Mouse (Mus musculus) B cell, adult 2 months (primary cell): Measurements from ENCODE around the gene Pkhd1.

ENCODE experiments used
- DNase-seq, 2 experiments: peaks; one replicate each; pipeline ENCODE4 v3.0.0; 2022

The Pkhd1 gene

DNA sequence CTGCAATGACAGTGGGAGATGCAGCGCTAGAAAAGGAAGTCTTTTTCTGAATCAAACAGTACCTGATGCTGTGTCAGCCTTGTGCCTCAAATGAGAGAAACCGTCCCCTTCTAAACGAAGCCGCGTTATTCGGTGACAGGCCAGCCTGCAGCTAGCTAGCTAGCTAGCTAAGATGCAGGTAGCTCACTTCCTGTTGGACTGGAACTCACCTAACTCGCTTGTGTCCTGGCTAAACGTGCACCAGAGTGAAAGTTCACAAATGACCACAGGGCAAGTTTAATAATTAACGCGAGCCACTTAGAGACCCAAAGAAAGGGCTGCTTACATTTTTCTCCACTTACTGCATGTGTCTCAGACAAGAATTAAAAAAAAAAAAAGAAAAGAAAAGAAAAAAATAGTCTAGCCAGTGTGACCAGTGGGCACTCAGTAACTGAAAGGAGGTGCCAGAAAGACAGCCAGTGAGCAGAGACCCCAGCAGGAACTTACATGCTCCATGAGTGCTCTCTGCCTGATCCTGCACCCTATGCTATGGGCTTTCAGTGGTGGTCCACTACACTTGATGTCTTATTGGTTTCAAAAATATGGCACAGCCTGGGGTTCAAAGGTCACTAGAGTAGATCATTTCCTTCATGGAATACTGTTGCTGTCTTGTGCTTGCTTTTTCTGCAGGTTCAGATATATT, at the start of gene Pkhd1:
Pkhd1 (minus strand) TSS at position 216 of the 682 bp plus-strand sequence.
- no peak for DNase-seq

DNA sequence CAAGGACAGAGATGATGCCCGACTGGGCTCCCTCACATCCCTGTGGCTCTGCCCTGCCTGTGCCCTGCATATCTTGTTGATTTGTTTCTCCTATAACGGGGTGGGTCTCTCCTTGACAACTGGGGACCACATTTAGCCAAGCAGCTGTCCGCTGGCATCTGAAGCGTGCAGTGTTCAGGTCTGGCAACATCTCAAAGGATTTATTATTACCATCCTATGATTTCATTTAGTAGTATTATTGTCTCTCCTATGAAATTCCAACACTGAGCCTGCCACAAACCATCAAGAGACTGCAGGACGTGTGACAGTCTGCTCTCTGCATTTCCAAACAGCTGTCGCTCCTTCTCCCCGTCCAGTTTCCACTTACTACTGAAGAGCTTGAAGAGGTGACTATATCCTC, 49.7 kb upstream of the Pkhd1 start:
- DNase-seq, result no peak

DNA sequence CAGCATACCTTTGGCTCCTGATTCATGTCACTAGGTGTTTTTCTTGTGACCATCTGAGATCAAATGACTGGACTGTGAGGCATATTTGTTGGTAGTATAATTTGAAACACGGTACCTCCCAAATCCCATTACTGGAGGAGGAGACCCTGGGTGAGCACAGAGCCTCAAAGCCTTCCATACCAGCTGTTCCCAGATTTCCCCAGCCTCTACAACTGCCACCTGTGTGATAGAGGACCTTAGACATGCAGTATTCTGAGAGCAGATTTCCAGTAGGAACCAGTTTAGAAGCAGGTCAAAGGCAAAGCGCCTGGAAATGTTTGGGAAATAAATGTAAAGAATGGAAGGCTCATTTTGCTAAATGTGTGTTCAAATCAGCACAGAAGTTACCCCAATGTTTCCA, 48.4 kb upstream of the Pkhd1 start:
- no peak for DNase-seq

DNA sequence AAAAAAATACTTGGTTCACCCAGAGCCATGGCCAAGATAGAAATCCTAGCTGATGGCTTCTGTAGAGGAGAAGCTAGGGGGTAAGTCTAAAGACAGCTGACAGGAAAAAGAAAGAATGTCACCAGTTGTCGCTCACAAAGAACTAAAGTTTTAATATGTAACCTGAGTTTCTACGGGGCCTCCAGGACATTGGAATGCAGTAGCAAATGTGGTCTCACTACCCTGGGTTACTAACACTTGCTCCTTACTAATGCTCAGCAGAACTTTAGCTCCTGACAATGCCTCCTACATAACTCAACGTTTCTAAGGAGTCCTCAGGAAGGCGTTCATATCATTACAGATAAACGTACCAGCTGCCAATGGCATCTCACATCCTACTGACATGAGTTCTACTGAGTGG, 37.2 kb upstream of the Pkhd1 start:
- no peak for DNase-seq

DNA sequence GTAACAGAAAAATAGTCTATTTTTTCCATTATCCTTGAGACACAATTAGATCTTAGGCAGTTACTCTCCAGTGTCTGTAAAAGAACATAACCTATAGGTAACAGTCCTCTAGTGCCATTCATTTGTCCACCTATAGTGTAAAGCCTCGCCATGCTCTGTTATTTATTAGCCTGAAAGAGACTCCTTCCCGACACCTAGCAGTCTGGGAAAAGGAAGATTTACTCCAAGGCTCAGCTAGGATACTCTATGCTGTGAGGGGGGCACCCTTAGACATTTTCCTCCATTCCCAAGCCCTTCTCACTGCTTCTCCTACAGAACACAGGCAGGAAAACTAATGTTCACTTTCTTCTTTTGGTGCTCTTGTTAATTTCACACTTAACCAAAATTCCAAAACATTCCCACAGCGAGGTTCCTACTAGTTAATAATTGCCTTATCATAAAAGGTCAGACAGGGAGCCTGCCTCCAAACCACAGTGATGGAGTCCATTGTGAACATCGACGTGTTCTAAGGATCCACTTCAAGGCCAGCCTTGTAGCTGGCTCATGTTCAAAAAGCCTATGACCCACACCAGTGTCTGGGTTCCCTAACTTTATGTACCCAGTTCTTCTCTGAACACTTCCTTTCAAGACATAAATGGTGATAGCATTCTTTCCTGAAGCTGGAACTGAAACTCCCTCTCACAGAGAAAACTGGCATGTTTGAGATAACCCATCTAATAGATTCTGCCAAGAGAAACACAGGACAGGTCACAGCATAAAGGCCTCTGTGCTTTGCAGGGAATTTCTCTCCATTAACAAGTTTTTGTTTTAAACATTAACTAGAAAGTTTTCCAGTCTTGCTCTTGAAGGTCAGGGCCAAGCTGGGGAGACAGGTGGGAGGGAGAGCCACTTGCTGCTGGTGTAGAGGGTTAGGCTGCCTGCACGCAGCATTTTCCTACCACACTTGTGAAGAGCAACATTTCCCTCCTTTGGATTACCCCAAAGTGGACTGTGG, 35.9 kb upstream of the Pkhd1 start:
- DNase-seq, result no peak

DNA sequence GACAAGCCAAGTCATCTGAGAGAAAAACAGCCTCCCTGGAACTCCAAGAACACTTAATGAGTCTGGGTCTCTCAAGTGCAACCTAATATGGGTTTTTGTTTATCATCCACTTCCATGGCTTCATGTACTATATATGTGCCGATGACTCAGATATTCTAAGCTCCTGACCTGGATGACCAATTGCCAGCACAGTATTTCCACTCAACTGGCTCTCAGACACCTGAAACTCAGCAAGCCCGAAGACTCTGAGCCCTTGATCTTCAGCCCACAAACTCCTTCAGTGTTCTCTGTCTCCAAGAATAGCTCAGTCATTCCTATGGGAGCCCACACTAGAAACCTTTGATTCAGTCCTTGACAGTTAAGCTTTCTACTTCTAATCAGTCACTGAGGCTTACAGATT, 17.0 kb upstream of the Pkhd1 start:
- DNase-seq, result no peak

DNA sequence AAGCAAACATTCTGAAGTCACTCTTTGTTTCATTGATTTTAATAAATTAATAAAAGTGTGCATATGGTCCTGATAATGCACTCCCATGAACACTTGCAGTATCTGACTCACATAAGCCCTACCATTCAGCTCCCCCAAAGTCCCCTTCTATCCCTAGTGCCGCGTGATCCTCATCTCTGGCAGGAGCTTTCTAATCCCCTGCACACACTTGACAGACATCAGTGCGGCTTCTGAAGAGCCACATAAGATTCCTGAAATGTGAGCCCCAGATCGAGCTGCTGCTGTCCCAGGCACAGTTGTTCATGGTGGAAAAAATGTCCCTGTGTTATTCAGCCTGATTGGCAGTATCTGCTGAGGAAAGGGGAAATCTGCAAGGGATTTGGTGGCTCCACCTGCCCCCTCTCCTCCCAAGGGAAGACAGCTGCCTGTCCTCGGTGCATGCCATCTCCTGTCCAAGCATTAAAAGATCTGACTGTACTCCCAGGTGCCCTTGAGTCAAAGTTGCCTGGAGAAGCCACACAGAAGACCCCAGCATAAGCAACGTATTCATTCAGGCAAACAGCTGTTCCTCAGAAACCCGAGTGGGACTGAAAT, 15.5 kb upstream of the Pkhd1 start:
- DNase-seq, result no peak

DNA sequence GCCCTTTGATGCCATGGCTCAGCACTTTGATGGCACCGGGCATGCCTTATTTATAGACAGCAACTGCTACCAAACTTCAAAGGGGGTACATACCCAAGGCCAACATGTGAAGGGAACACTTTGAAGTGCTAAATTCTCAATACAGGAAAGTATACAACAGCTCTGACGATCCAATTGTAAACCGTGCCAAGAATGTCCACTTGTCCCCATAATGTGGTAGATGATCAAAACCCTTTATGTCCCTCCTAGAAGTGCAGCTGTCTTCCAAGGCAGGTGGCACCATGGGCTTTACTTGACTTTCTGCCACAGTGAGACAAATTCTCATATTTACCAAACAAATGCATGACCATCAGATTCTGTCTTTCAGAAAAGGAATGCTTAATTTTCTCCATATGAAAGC, 6.7 kb upstream of the Pkhd1 start:
- no peak for DNase-seq

DNA sequence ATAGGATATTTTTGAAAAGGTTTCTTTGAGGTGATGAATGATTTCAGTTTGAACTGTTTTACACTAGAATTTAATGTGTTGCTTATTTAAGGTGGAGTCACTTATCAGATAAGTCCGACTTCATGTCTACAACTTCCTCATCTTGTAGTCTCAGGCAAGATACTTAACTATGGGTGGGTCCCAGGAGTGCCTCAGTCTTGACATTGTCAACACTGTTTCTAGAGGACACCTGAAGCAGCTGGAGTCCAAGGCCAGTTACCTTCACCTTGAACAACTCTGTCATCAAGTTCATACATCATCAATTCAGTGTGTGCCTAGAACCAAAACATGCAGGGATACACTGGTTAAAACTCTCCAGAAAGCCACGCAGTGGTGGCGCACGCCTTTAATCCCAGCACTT, 5.5 kb upstream of the Pkhd1 start:
- no peak for DNase-seq

DNA sequence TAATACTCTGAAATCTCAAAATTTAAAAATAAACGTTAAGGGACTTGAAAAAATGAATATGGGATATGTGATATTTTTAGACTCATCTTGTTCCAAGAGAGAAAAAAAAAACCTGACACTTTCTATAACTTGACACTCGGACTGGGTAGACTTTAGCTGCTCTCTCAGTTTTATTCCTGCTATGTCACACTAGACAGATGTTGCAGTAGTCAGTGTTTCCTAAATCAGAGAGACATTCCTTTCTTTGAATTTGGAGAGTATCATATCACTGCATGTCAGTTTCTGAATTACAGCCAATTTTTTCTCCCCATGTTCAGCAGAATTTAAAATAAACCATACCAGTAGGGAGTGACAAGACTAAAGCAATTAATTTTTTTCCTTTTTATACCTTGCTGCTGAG, 2.7 kb upstream of the Pkhd1 start:
- no peak for DNase-seq

DNA sequence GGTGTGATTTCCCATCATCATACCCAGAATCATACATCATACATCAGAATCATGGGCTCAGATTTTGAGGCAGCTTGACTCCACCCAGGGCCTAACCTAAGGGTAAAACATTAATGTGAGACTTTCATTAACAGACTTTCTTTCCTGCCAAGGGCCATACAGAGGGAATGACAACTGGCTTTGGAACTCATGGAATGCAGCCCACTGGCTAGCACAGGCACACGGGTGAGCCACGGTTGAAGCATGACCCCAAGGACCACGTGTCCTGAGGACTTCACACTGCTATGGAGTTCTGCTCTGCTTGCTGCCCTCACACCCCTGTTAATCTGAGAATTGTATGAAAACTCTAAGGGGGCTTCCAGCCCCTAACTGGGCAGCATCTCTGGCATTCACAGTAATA, 1.5 kb upstream of the Pkhd1 start:
- no peak for DNase-seq

DNA sequence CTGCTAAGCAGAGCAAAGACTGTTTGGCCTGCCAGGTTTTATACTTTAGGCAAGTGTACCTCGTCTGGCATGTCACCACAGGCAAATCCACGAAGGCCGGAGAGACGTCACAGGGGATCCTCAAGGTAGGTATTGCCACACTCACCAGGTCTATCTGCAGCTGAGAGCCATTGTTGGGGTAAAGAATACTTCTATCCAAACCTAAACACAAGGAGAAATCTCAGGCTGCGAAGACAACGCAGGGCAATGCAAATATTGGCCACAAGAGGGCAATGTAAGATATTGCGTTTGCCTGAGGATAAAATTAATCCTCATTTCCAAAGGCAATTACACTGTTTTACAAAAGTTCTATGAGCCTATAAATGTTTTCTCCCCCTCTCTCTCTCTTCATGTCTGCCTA, 5.2 kb downstream of the Pkhd1 start:
- peak; percentile 1 for DNase-seq

DNA sequence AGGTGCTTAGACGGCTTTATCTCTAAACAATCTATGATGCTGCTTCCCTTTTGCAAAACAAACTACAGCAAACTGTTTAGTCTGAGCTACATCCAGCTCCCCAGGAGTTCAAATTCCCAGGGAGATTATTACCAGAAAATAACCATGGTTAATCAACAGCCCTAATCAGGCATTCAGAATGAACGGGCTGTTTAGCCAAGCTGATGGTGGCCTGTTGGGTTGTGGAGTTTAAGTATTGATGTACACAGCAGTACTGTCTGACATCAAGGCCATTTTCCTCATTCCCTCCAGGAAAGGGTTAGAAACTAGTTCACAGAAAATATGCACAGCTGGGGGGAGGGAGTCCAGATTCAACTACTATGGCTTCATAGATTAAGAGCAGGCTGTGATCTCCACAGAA, 12.4 kb downstream of the Pkhd1 start:
- no peak for DNase-seq

DNA sequence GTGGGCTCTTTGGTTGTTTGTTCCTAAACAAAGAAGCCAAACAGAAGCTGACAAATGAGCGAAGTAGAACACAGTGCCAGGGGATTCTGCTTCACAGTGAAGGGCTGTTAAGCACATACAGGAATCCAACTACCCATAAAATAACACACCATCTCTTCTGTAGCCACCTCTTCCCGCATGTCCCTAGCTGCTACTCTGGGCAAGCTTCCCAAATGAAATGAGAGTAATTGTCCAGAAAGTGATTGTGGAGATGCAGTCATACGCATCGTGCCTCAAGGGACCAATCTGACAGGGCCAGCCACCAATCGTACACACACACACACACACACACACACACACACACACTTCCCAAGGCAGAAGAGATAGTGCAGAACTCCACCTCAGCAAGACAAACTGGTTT, 27.4 kb downstream of the Pkhd1 start:
- no peak for DNase-seq

DNA sequence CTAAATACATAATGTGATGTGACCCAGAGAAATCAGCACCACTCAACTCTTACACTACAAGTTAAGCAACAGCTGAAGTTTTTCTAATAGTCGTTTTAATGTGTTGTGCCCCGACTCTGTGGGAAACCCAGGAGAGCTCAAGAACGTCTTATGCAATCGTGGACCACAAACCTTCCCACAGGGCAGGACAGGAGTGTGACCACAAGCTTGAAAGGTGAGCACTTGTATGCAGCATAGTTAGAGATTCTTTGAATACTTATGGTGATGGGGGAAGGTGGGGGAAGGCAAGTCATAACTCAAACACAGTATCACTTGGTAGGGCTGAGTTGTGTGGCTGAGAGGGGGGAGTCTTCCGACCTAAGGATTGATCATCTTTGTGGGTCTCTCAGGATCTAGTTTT, 46.4 kb downstream of the Pkhd1 start:
- DNase-seq, result no peak

DNA sequence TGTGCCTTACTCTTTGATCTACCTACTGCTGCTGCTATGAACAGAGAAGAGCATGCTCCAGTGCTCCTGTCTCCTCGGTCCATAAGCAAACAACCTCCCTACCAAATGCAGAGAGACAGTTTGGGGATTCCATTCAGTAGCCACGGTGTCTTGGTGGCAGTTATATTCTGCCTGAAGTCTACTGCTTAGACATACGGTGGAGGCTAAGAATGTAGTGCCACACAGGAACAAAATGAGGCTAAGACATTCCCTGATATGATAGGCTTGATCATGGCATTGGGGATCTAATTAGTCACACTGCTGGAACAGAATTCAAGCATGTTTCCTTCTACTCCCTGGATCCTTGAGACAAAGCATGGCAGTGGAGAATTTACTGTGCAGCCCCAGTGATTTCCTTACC, 48.4 kb downstream of the Pkhd1 start:
- DNase-seq, result no peak

DNA sequence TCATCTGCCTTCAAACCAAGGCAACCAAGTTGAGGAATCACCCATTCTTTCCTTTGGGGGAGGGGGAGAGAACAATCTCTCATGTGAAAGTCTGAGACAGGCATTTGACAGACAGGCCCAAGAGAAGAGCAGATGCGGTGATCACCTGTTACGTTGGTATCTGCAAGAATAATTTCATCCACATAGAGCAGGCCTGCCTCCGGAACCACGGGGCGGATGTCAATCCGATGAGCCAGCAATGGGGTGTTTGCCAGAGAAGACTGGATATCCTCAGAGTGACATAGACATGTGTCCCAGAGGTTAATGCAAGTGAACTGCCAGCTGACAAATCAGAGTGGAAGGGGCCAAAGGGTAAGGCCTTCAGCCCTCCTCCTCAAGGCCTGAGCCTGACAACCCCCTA, 59.4 kb downstream of the Pkhd1 start:
- no peak for DNase-seq

DNA sequence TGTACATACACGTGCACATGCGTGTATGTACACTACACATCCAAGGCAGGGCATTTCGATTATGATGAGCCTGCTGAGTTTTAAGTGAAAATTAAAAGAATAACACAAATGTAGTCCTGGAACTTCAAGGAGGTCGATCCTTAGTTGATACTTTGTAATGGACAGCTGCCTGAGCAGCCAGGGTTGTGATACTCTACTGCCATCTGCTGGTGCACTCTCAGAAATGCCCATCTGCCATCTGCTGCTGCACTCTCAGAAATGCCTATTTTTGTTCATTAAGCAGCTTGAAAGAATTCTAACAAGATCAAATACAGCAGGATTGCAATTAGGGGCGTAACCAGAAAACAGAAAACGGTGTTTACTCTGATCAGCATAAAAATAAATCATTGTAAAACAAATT, 63.5 kb downstream of the Pkhd1 start:
- no peak for DNase-seq

DNA sequence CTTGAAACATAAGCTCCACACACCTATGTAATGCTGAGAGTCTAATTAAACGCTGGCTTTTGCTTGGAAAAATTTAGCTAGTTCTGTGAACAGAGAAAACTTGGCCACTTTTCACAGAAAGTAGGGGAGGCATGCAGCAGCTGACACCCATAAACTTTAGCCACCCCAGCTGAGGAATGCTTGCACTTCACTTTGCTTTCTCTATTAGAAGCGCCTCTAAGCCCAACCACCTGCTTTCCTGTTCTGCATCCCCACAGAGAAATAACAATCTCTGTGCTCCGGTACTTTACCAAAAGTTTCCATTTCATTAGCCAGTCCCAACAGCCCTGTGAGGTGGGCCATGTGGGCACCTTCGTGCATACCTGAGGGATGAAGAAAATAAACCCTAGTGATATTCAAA, 66.5 kb downstream of the Pkhd1 start:
- DNase-seq, result no peak

DNA sequence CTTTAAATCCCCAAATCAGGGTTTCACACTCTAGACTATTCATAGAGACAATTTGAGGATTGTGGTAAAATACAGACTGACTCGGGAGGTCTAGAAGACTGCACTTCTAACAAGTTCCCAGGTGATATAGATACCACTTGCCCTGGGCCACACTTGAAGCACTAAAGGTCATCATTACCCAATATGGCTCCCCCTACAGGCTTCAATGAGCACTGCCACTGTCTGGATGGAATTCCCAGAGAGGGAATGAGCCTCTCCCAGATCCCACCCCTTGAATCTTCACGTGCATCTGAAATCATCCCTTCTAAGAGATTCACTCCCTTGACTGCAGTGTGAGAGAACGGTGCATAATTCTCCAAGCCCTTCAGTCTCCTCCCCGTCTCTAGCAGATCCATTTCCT, 73.3 kb downstream of the Pkhd1 start:
- DNase-seq, result no peak

DNA sequence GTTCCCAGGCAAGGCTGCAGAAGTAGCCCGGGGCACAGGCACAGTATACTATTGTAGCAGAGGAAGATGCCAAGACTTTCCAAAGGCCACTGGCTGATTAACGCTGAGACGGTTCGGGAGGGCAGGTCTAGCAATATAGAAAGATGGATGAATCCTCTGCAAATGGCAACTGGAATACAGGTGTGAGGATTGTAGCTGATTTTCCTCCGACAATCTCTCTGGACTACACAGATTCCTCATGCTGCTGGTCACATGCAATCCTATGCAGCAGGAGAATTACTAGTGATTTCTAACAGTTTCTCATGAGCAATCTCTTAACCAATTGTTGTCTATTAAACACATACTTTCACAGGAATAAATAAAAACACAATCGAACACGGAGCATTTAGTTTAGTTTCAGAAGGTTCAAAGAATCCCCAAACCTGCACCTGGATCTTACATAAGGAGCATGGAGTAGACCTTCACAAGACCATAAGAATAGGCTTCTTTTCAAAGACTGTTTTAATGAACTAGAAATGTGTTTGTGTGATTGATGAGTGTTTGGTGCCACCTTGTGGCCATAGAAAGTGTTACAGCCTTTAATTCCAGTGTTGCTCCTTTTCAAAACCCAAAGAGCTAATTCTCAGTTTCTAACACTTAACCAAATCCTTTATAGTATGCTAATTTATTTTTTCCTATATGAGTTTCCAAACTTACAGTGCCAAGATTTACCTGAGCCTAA, 104.3 kb downstream of the Pkhd1 start:
- peak; percentile 1 to 3 for DNase-seq

DNA sequence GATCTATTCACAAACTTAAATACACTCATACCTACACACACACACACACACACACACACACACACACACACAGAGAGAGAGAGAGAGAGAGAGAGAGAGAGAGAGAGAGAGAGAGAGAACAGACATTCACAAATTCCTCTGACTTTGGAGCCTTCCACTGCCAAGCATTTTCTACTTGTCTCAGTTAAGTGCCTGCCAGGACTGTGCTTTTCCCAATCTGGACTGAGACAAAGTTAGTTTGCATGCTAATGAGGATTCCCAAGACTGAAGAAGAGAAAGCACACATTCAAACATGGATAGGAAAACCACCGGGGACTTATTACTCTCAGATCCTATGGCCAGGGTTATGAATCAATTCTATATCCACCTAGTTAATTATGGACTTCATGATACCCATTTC, 118.9 kb downstream of the Pkhd1 start:
- DNase-seq, result no peak

DNA sequence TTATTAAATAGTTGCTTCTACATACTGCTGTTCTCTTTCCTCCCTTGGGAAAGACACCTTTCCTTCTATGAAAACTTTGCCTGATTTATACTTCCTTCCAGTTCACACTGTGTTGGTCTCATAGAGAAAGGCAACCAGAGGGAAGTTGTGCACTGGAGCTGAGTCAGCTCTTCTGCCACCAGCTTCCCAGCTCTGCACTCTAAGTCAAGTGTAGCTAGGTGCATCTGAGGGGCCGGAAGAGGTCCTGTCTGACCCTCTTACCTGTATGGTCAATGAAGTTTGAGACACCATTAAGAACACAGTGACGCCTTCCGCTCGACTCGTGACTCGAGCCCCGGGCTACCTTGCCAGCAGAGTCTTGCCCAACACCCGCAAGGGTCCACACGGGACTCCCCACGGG, 131.8 kb downstream of the Pkhd1 start:
- DNase-seq, result no peak
